In the genomic region with DNA sequence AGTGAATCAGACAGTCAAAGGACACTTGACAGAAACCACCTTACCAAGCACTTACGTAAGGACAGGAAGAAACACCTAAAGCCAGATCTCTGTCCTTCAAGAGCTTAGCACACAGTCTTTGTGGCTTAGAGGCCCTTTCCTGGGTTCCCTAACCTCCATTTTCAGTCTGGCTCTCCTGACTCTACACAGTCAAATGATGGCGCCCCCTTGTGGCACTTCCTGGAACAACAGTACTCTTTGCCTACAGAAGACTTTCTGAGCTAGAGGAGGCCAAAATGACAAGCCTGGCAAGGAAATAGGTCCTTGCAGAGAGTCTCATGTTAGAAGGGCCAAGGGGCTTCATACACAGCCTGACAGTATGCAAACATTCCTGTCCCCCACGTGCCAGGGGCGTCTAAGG, we compare ENCODE assay signal across 8 mouse cellular contexts. TPM values are rescaled to one million over a fixed set of nuclear protein-coding genes. Genes with fewer than 3 reads are reported as not detected.
DNase-seq lines count a peak whose midpoint lies in the region; ATAC-seq and TF ChIP-seq lines count a peak whose summit lies in the region.

No protein-coding gene starts in this region.

- no peaks in the 10 kb centered on the region for H3K9me3 ChIP-seq in midbrain, embryonic 11.5 days (ENCODE audit: control insufficient read depth, low read length)
- no peaks in the 10 kb centered on the region for H3K9me3 ChIP-seq in midbrain, embryonic 15.5 days
- no peaks in the 10 kb centered on the region for H3K9me3 ChIP-seq in lung, embryonic 14.5 days (ENCODE audit: low read depth, low read length)

- no peak overlapping the region for H3K27ac ChIP-seq in midbrain, embryonic 11.5 days (ENCODE audit: low read depth, low read length)
- H3K27ac ChIP-seq in midbrain, embryonic 15.5 days, result no peak overlapping the region
- H3K27ac ChIP-seq in cortical plate, adult 2 months (ENCODE audit: insufficient read depth, low read length), result no peak overlapping the region
- H3K27ac ChIP-seq in lung, embryonic 14.5 days (ENCODE audit: low read depth), result no peak overlapping the region

- DNase-seq in midbrain, embryonic 11.5 days (ENCODE audit: low spot score, missing footprints), result peak; percentile 98
- peak; percentile 58 for DNase-seq in adipocyte (ENCODE audit: low spot score)
- DNase-seq in kidney, postnatal 10 days, result peak; percentile 88
- DNase-seq in lung, embryonic 14.5 days, result peak; percentile 89
- DNase-seq in spleen, adult 12 weeks (ENCODE audit: low spot score), result peak; percentile 28

- peak; percentile 56 for TF ChIP-seq CTCF in cortical plate, adult 2 months (IDR thresholded peaks at IDR 0.05; ENCODE audit: extremely low read depth, insufficient read depth, low read length)
- TF ChIP-seq CTCF in lung, embryonic 14.5 days (IDR thresholded peaks at IDR 0.05; ENCODE audit: low read depth), result peak; percentile 83

- peaks cover 9% of the 10 kb centered on the region for H3K4me1 ChIP-seq in midbrain, embryonic 11.5 days (ENCODE audit: control insufficient read depth, insufficient read depth, low read length)
- H3K4me1 ChIP-seq in midbrain, embryonic 15.5 days, result peaks cover 10% of the 10 kb centered on the region
- no peaks in the 10 kb centered on the region for H3K4me1 ChIP-seq in cortical plate, adult 2 months (ENCODE audit: control insufficient read depth, insufficient read depth, low read length)
- H3K4me1 ChIP-seq in lung, embryonic 14.5 days (ENCODE audit: insufficient read depth), result peaks cover 12% of the 10 kb centered on the region; the same call in 1 of the 2 replicates

- H3K9ac ChIP-seq in midbrain, embryonic 11.5 days (ENCODE audit: low read length), result no peak overlapping the region
- H3K9ac ChIP-seq in midbrain, embryonic 15.5 days, result no peak overlapping the region
- no peak overlapping the region for H3K9ac ChIP-seq in lung, embryonic 14.5 days

- H3K4me3 ChIP-seq in midbrain, embryonic 11.5 days (ENCODE audit: low read depth, low read length), result no peak overlapping the region
- H3K4me3 ChIP-seq in midbrain, embryonic 15.5 days, result no peak overlapping the region
- H3K4me3 ChIP-seq in cortical plate, adult 2 months (ENCODE audit: insufficient read depth, low read length), result no peak overlapping the region
- no peak overlapping the region for H3K4me3 ChIP-seq in lung, embryonic 14.5 days (ENCODE audit: low read depth, low read length)

- ATAC-seq in midbrain, embryonic 11.5 days (ENCODE audit: low FRiP score), result no peak
- no peak for ATAC-seq in midbrain, embryonic 15.5 days (replicated peaks)
- ATAC-seq in lung, embryonic 14.5 days (ENCODE audit: insufficient read depth), result no peak
- ATAC-seq in activated CD4-positive, CD25-positive, alpha-beta regulatory T cell, adult 4 months, result no peak

- 33% methylated on average over 4 of the region's 4 CpGs for WGBS in midbrain, embryonic 11.5 days
- WGBS in midbrain, embryonic 15.5 days, result 36% methylated on average over 4 of the region's 4 CpGs
- WGBS in lung, embryonic 14.5 days, result 33% methylated on average over 4 of the region's 4 CpGs

- TF ChIP-seq POLR2A in cortical plate, adult 2 months (IDR thresholded peaks at IDR 0.05; ENCODE audit: extremely low read depth, insufficient read depth, low read length), result no peak

- H3K4me2 ChIP-seq in midbrain, embryonic 11.5 days, result no peak overlapping the region
- no peak overlapping the region for H3K4me2 ChIP-seq in midbrain, embryonic 15.5 days
- H3K4me2 ChIP-seq in lung, embryonic 14.5 days, result no peak overlapping the region

- H3K27me3 ChIP-seq in midbrain, embryonic 11.5 days (ENCODE audit: control insufficient read depth, insufficient read depth, low read length), result no peaks in the 10 kb centered on the region
- 0 out of 2 replicates have a peak, but pooled peaks cover 3% of the 10 kb centered on the region for H3K27me3 ChIP-seq in midbrain, embryonic 15.5 days (replicated peaks)
- H3K27me3 ChIP-seq in lung, embryonic 14.5 days (ENCODE audit: insufficient read depth, low read length), result no peaks in the 10 kb centered on the region

- no peaks in the 10 kb centered on the region for H3K36me3 ChIP-seq in midbrain, embryonic 11.5 days (ENCODE audit: control insufficient read depth, insufficient read depth, low read length)
- no peaks in the 10 kb centered on the region for H3K36me3 ChIP-seq in midbrain, embryonic 15.5 days (replicated peaks)
- no peaks in the 10 kb centered on the region for H3K36me3 ChIP-seq in lung, embryonic 14.5 days (ENCODE audit: insufficient read depth)

RNA-seq across cellular contexts. Expression of gene 1700122O11Rik, which starts 7.5 kb away (rescaled TPM):
- polyA plus RNA-seq in midbrain, embryonic 11.5 days (2014; fragmentation: Nextera tagmentation; extraction: Ambion mirVana), result not detected in 2 replicates
- polyA plus RNA-seq in midbrain, embryonic 15.5 days (2015; fragmentation: Nextera tagmentation; extraction: Ambion mirVana), result not detected in 2 replicates
- not detected in 2 replicates for polyA plus RNA-seq in cortical plate, adult 2 months (2012; rRNA removed)
- not detected in 2 replicates for polyA plus RNA-seq in lung, embryonic 14.5 days (2014; fragmentation: Nextera tagmentation; extraction: Ambion mirVana)
- polyA plus RNA-seq in activated CD4-positive, CD25-positive, alpha-beta regulatory T cell, adult 4 months (2017; shearing (Covaris generic)), result not detected

RNA-seq across cellular contexts. Expression of gene 1700067P10Rik, which starts 43.5 kb away (rescaled TPM):
- polyA plus RNA-seq in midbrain, embryonic 11.5 days (2014; fragmentation: Nextera tagmentation; extraction: Ambion mirVana), result not detected in 2 replicates
- 0.22 TPM in 1 of 2 replicates, not detected in the other for polyA plus RNA-seq in midbrain, embryonic 15.5 days (2015; fragmentation: Nextera tagmentation; extraction: Ambion mirVana)
- 0.19 and 0.28 TPM in 2 replicates for polyA plus RNA-seq in cortical plate, adult 2 months (2012; rRNA removed)
- polyA plus RNA-seq in lung, embryonic 14.5 days (2014; fragmentation: Nextera tagmentation; extraction: Ambion mirVana), result not detected in 2 replicates
- polyA plus RNA-seq in activated CD4-positive, CD25-positive, alpha-beta regulatory T cell, adult 4 months (2017; shearing (Covaris generic)), result not detected

Comparison
In these comparisons a context has a peak if more than half of its experiments do, and no peak if none do; other contexts are left out.
1. DNase-seq: peak in every context shown above with its lines; median percentile 98 in midbrain, embryonic 11.5 days; 89 in lung, embryonic 14.5 days; 88 in kidney, postnatal 10 days; 58 in adipocyte; 28 in spleen, adult 12 weeks.